Mouse (Mus musculus): Measurements from ENCODE around the gene Mtrex. TPM values are rescaled to one million over a fixed set of nuclear protein-coding genes. Genes with fewer than 3 reads are reported as not detected.

Gene Mtrex
- total RNA-seq, 2 experiments from 2014 or later = 41.6 to 47.6 TPM

GRCm38 (mm10) chr13:112829619-112830018 is 97.6 kb downstream of the Mtrex start:
- no peak for DNase-seq

- no peak for DNase-seq
Measured at GRCm38 (mm10) chr13:112825479-112825878, 101.7 kb downstream of the Mtrex start.

GRCm38 (mm10) chr13:112823911-112824648 is 103.1 kb downstream of the Mtrex start:
- DNase-seq = no peak

- DNase-seq = no peak
Measured at GRCm38 (mm10) chr13:112823236-112823910, 103.8 kb downstream of the Mtrex start.

GRCm38 (mm10) chr13:112822413-112822812 is 104.8 kb downstream of the Mtrex start:
- DNase-seq = no peak

GRCm38 (mm10) chr13:112818125-112818524 is 109.1 kb downstream of the Mtrex start:
- DNase-seq = no peak

Other genes starting within 250 kb of the Mtrex start
- 100 to 1,000 TPM; 253 to 287 TPM for gene Plpp1, start 126.6 kb downstream of the Mtrex start, total RNA-seq (2021)
- gene Dhx29, start 56 bp upstream of the Mtrex start, total RNA-seq (2021) = 10 to 100 TPM; 16.2 to 20.7 TPM
- gene Ccno, start 60.4 kb upstream of the Mtrex start, total RNA-seq (2021) = under 1 TPM; 0.70 to 0.92 TPM
- gene Mcidas, start 66.4 kb upstream of the Mtrex start, total RNA-seq (2021) = not detected
- gene Cdc20b, start 107.7 kb upstream of the Mtrex start, total RNA-seq (2021) = not detected
- gene Gpx8, start 119.0 kb upstream of the Mtrex start, total RNA-seq (2021) = 100 to 1,000 TPM; 101 to 120 TPM
- under 1 TPM; 0.73 to 0.99 TPM for gene Gzma, start 173.6 kb upstream of the Mtrex start, total RNA-seq (2021)